8 mouse cellular contexts compared by ENCODE assay signal in genomic region chr12:102758403-102758756, GRCm38 (mm10). TPM values are rescaled to one million over a fixed set of nuclear protein-coding genes. Genes with fewer than 3 reads are reported as not detected.
DNase-seq lines count a peak whose midpoint lies in the region; ATAC-seq and TF ChIP-seq lines count a peak whose summit lies in the region.

TSS of gene Gm20604 (minus strand) at chr12:102758672.

- H3K4me3 ChIP-seq in embryonic fibroblast, embryonic 13.5 days (ENCODE audit: insufficient read depth, low read length): peak within 1 kb of the TSS; percentile 93
- H3K4me3 ChIP-seq in left cerebral cortex, adult 2 months: peak within 1 kb of the TSS; percentile 94
- H3K4me3 ChIP-seq in midbrain, embryonic 15.5 days: peak within 1 kb of the TSS; percentile 85

- no peak for TF ChIP-seq POLR2A in embryonic fibroblast, embryonic 13.5 days (IDR thresholded peaks at IDR 0.05; ENCODE audit: low read depth, low read length)

- no peaks in the 10 kb centered on the region for H3K4me1 ChIP-seq in embryonic fibroblast, embryonic 13.5 days (ENCODE audit: control insufficient read depth, insufficient read depth, low read length)
- H3K4me1 ChIP-seq in midbrain, embryonic 15.5 days: peaks cover 33% of the 10 kb centered on the region

- H3K36me3 ChIP-seq in midbrain, embryonic 15.5 days (replicated peaks): no peaks in the 10 kb centered on the region; the same call in 1 of the 2 replicates

- no peaks in the 10 kb centered on the region for H3K27me3 ChIP-seq in midbrain, embryonic 15.5 days (replicated peaks)

- intact Hi-C loops in left cerebral cortex, adult 2 months (cut with DNase I): loop anchor here (10.0 kb wide), 1 partner anchor 306 kb away; no protein-coding TSS in a partner anchor

- ATAC-seq in midbrain, embryonic 15.5 days (replicated peaks): no peak

- H3K27ac ChIP-seq in embryonic fibroblast, embryonic 13.5 days (ENCODE audit: insufficient read depth, low read length): peak within 1 kb of the TSS; percentile 69
- peak within 1 kb of the TSS; percentile 87 for H3K27ac ChIP-seq in left cerebral cortex, adult 2 months
- peak within 1 kb of the TSS; percentile 89 for H3K27ac ChIP-seq in midbrain, embryonic 15.5 days

- TF ChIP-seq CTCF in embryonic fibroblast, embryonic 13.5 days (IDR thresholded peaks at IDR 0.05; ENCODE audit: borderline replicate concordance, insufficient read depth, low read length): no peak
- no peak for TF ChIP-seq CTCF in left cerebral cortex, adult 2 months (IDR thresholded peaks at IDR 0.05)

- WGBS in midbrain, embryonic 15.5 days: under 1% methylated on average over 10 of the region's 10 CpGs

- peak within 1 kb of the TSS; percentile 81 for H3K4me2 ChIP-seq in midbrain, embryonic 15.5 days

- DNase-seq in frontal cortex, adult 2 months (ENCODE audit: extremely low spot score in 1 of 2, low spot score in 1 of 2): no peak
- DNase-seq in frontal cortex, postnatal 14 days (ENCODE audit: low spot score in 2 of 2): no peak
- DNase-seq in 416B (ENCODE audit: low read depth): peak; percentile 34
- DNase-seq in left cerebral cortex, adult 2 months (ENCODE audit: extremely low spot score in 1 of 2, low spot score in 2 of 2): peak in 1 of 2 experiments; percentile 25
- DNase-seq in MN1 (ENCODE audit: low spot score): no peak
- DNase-seq in cerebellum, postnatal 14 days: no peak

- H3K9ac ChIP-seq in midbrain, embryonic 15.5 days: peak within 1 kb of the TSS; percentile 83

- no peaks in the 10 kb centered on the region for H3K9me3 ChIP-seq in midbrain, embryonic 15.5 days

RNA-seq across cellular contexts. Expression of gene Gm20604, which starts in this region (rescaled TPM):
- 28.2 and 30.8 TPM in 2 replicates for polyA plus RNA-seq in frontal cortex, adult 2 months (2012; rRNA removed)
- 10.3 and 15.9 TPM in 2 replicates for polyA plus RNA-seq in embryonic fibroblast, embryonic 13.5 days (2011; ENCODE audit: insufficient read length, low read depth, missing spikeins)
- total RNA-seq in left cerebral cortex, adult 2 months (2021): 10 to 100 TPM; 18.1 to 20.3 TPM
- polyA plus RNA-seq in midbrain, embryonic 15.5 days (2015; fragmentation: Nextera tagmentation; extraction: Ambion mirVana): 47.9 and 48.7 TPM in 2 replicates
